8 mouse cellular contexts compared by ENCODE assay signal in the genomic region with DNA sequence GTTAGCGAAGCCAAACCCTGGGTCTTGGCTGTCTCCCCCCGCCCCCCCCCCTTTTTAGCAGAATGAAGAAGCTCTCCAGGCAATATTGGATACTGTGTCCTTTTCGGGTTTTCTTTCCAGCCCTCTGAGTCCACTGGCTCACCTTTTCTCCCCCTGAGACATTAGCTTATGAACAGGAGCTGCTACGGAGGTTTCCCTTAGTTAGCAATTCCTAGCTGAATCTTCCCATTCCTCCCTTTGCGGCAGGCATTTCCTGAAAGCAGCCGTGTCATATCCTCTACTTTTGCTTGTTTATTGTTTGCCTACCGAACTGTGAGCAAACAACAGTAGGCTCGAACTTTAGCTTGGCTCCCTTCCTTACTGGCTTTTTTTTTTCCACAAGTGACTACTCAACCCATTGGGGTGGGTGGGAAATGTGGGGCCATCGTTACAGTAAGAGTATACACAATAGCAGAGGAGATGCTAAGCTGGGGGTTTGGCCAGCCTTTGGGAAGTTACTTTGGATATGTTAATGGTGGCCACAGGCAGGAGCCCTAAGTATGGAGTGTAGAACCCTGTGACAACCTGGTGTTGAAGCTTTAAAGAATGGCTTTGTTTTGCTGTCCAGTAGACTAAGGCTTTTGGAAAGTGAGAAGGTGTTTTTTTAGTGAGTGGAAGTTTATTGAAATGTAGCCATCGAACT. TPM values are rescaled to one million over a fixed set of nuclear protein-coding genes. Genes with fewer than 3 reads are reported as not detected.
DNase-seq lines count a peak whose midpoint lies in the region; ATAC-seq lines count a peak whose summit lies in the region.

No protein-coding gene starts in this region.

- H3K27me3 ChIP-seq in erythroblast, embryonic 14.5 days (ENCODE audit: control insufficient read depth) = no peaks in the 10 kb centered on the region
- no peaks in the 10 kb centered on the region for H3K27me3 ChIP-seq in hindbrain, embryonic 11.5 days (ENCODE audit: control insufficient read depth, insufficient read depth, low read length)
- H3K27me3 ChIP-seq in liver, embryonic 16.5 days (ENCODE audit: control insufficient read depth, insufficient read depth, low read depth, low read length) = no peaks in the 10 kb centered on the region

- no peak for ATAC-seq in erythroblast, adult 5-6 weeks (replicated peaks; ENCODE audit: low FRiP score, poor library complexity, severe bottlenecking)
- ATAC-seq in hindbrain, embryonic 11.5 days (ENCODE audit: low FRiP score) = no peak
- ATAC-seq in liver, embryonic 16.5 days (ENCODE audit: low read depth) = no peak

- H3K27ac ChIP-seq in hindbrain, embryonic 11.5 days (ENCODE audit: low read depth, low read length) = no peak overlapping the region
- no peak overlapping the region for H3K27ac ChIP-seq in liver, embryonic 16.5 days (ENCODE audit: low read length)

- WGBS in hindbrain, embryonic 11.5 days = 3% methylated on average over 10 of the region's 10 CpGs
- WGBS in liver, embryonic 16.5 days (ENCODE audit: insufficient replicate concordance) = 5% methylated on average over 10 of the region's 10 CpGs

- H3K36me3 ChIP-seq in erythroblast, embryonic 14.5 days (ENCODE audit: control insufficient read depth) = peaks cover 12% of the 10 kb centered on the region
- H3K36me3 ChIP-seq in hindbrain, embryonic 11.5 days (ENCODE audit: control insufficient read depth, insufficient read depth, low read length) = no peaks in the 10 kb centered on the region
- no peaks in the 10 kb centered on the region for H3K36me3 ChIP-seq in liver, embryonic 16.5 days (ENCODE audit: control insufficient read depth, insufficient read depth)

- H3K4me3 ChIP-seq in erythroblast, embryonic 14.5 days (replicated peaks) = peak overlapping the region; percentile 92
- peak overlapping the region; percentile 87 for H3K4me3 ChIP-seq in hindbrain, embryonic 11.5 days (ENCODE audit: low read depth, low read length)
- peak overlapping the region; percentile 80 for H3K4me3 ChIP-seq in liver, embryonic 16.5 days (ENCODE audit: low read depth, low read length)

- peak; percentile 52 for DNase-seq in ZHBTc4 (ENCODE audit: low read depth, low spot score)
- DNase-seq in hindbrain, embryonic 11.5 days (ENCODE audit: low spot score) = peak; percentile 22
- DNase-seq in left cerebral cortex, postnatal 25 days (ENCODE audit: low spot score in 2 of 2) = no peak
- no peak for DNase-seq in urinary bladder, postnatal 10 days (ENCODE audit: low spot score)
- no peak for DNase-seq in gastrocnemius, postnatal 25 days

- peak overlapping the region; percentile 85 for H3K9ac ChIP-seq in hindbrain, embryonic 11.5 days (ENCODE audit: low read depth, low read length)
- H3K9ac ChIP-seq in liver, embryonic 16.5 days (ENCODE audit: low read depth, low read length) = peak overlapping the region; percentile 85

- intact Hi-C loops in left cerebral cortex, postnatal 25 days (cut with DNase I) = loop anchor here (5.0 kb wide), 1 partner anchor 66 kb away; the partner anchor contains the start of gene Cenpu

- peak overlapping the region; percentile 74 for H3K4me2 ChIP-seq in hindbrain, embryonic 11.5 days (replicated peaks; ENCODE audit: low read depth, low read length)
- H3K4me2 ChIP-seq in liver, embryonic 16.5 days (ENCODE audit: low read depth, low read length) = peak overlapping the region; percentile 94

- peaks cover 53% of the 10 kb centered on the region for H3K4me1 ChIP-seq in erythroblast, embryonic 14.5 days (ENCODE audit: control insufficient read depth)
- 0 out of 2 replicates have a peak, but pooled peaks cover 2% of the 10 kb centered on the region for H3K4me1 ChIP-seq in hindbrain, embryonic 11.5 days (replicated peaks; ENCODE audit: control insufficient read depth, insufficient read depth, low read length)
- H3K4me1 ChIP-seq in liver, embryonic 16.5 days (ENCODE audit: control insufficient read depth, low read depth, low read length) = peaks cover 23% of the 10 kb centered on the region

- no peaks in the 10 kb centered on the region for H3K9me3 ChIP-seq in erythroblast, embryonic 14.5 days (ENCODE audit: control insufficient read depth, low read length)
- H3K9me3 ChIP-seq in hindbrain, embryonic 11.5 days (ENCODE audit: control insufficient read depth, low read length) = no peaks in the 10 kb centered on the region
- H3K9me3 ChIP-seq in liver, embryonic 16.5 days (replicated peaks; ENCODE audit: control insufficient read depth, low read length) = no peaks in the 10 kb centered on the region

RNA-seq across cellular contexts. Expression of gene Casp3, which starts 1.7 kb away (rescaled TPM):
- polyA plus RNA-seq in erythroblast, embryonic 14.5 days (2012) = 0.17 and 0.37 TPM in 2 replicates
- total RNA-seq in erythroblast, adult 5-6 weeks (2015; ENCODE audit: low replicate concordance) = 18.4 and 31.5 TPM in 2 replicates
- 39.3 and 41.9 TPM in 2 replicates for total RNA-seq in erythroblast, adult 5-6 weeks (2017; ENCODE audit: low replicate concordance)
- 134 and 171 TPM in 2 replicates for polyA plus RNA-seq in hindbrain, embryonic 11.5 days (2014; fragmentation: Nextera tagmentation; extraction: Ambion mirVana)
- polyA plus RNA-seq in liver, embryonic 16.5 days (2015; fragmentation: Nextera tagmentation; extraction: Ambion mirVana) = 36.5 and 43.4 TPM in 2 replicates
- total RNA-seq in left cerebral cortex, postnatal 25 days (2021) = 10 to 100 TPM; 14.5 to 17.3 TPM
- 1 to 10 TPM; 2.3 to 3.1 TPM for total RNA-seq in gastrocnemius, postnatal 25 days (2021)

RNA-seq across cellular contexts. Expression of gene Primpol, which starts 1.8 kb away (rescaled TPM):
- 0.06 and 0.09 TPM in 2 replicates for polyA plus RNA-seq in erythroblast, embryonic 14.5 days (2012)
- total RNA-seq in erythroblast, adult 5-6 weeks (2015; ENCODE audit: low replicate concordance) = 3.8 and 15.2 TPM in 2 replicates
- total RNA-seq in erythroblast, adult 5-6 weeks (2017; ENCODE audit: low replicate concordance) = 3.8 and 14.0 TPM in 2 replicates
- polyA plus RNA-seq in hindbrain, embryonic 11.5 days (2014; fragmentation: Nextera tagmentation; extraction: Ambion mirVana) = 9.3 and 10.0 TPM in 2 replicates
- 7.1 and 7.9 TPM in 2 replicates for polyA plus RNA-seq in liver, embryonic 16.5 days (2015; fragmentation: Nextera tagmentation; extraction: Ambion mirVana)
- total RNA-seq in left cerebral cortex, postnatal 25 days (2021) = 1 to 10 TPM; 3.6 to 4.3 TPM
- total RNA-seq in gastrocnemius, postnatal 25 days (2021) = 1 to 10 TPM; 1.2 to 2.0 TPM

Comparison
In these comparisons a context has a peak if more than half of its experiments do, and no peak if none do; other contexts are left out.
1. DNase-seq: peak in ZHBTc4 (single experiment) and hindbrain, embryonic 11.5 days (single experiment); none in left cerebral cortex, postnatal 25 days (0 of 2), urinary bladder, postnatal 10 days (single experiment) and gastrocnemius, postnatal 25 days (single experiment).
2. Peak in every context shown above with its lines, with median percentiles within 50 percentile points of each other: H3K4me3 ChIP-seq.